Mouse (Mus musculus) lung, adult 2 months (tissue): ENCODE results near the gene Ttyh2.

Experiments
- CTCF ChIP-seq: fragments of 200-500 bp; IDR thresholded peaks from 2 replicates; pipeline ENCODE4 v1.5.1; 2011; ENCODE audit warnings: mild to moderate bottlenecking, low read length, control low read depth; ENCODE audit not compliant: insufficient read depth
- POLR2A ChIP-seq: fragments of 200-500 bp; IDR thresholded peaks from 2 replicates; pipeline ENCODE4 v1.6.1; 2011; ENCODE audit warnings: low read depth, mild to moderate bottlenecking, control low read depth, low read length, borderline replicate concordance; ENCODE audit errors: extremely low read depth

DNA sequence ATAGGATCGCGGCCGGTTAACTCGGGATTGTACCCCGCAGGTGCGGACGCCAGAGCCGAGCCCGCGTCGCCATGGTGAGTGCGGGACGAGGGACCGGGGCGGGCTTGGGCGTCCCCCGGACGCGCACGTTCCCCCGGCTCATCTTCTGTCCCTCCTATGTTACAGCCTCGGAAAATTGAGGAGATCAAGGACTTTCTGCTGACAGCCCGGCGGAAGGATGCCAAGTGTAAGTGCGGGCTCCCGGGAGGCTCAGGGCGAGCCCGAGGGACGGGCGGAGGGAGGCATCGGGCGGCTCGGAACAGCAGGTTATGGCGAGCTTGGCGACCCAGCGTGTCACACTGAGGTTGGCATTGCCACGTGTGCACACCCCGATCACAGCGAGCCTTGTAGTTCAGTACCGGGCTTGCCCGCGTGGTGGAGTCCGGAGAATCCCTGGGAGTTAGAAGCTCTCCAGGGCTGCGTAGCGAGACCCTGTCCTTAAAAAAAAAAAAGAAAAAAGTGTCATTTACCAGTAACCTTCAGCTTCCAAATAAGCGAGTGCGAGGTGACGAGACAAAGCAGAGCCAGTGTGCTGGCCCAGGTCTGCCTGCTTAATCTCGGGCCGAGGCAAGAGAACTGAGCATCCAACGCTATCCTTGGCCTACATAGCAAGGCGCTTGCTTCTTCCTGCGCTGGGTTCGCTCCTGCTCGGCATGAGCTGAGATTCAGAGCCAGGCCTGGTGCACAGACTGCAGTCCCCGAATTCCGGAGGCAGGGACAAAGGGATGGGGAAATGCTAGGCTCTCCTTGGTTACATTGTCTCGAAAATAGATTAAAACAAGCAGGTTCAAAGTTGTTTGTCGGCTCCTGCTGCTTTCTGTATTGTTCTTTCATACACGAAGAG is 6.2 kb upstream of the Ttyh2 start:
- TF ChIP-seq CTCF (peak; percentile 52), POLR2A (peak; percentile 6; the same call in 1 of the 2 replicates)
